Mouse (Mus musculus): ENCODE results near the gene Taf8. TPM values are rescaled to one million over a fixed set of nuclear protein-coding genes. Genes with fewer than 3 reads are reported as not detected.

Taf8 gene
- polyA plus RNA-seq, 1 experiment from 2014 or later: 32.4 TPM

DNA sequence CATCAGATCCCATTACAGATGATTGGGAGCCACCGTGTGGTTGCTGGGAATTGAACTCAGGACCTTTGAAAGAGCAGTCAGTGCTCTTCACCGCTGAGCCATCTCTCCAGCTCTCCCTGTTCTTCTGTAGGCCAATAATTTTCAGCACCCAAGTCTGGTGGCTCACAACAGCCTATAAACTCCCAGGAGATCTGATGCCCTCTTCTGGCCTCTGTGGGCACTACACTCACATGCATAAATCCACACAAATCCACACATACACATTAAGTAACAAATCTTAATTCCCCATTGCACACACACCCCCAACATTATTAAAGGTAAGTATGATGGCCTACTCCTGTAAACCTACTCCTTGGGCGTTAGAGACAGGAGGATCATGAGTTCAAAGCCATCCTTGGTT, 14.1 kb upstream of the Taf8 start:
- no peak overlapping the region for H3K27ac ChIP-seq (replicated peaks)
- no peak overlapping the region for H3K9ac ChIP-seq
- peaks cover 68% of the 10 kb centered on the region for H3K4me1 ChIP-seq
- H3K4me2 ChIP-seq (replicated peaks): no peak overlapping the region
- H3K4me3 ChIP-seq (replicated peaks): no peak overlapping the region
- ATAC-seq (ENCODE audit: insufficient number of reproducible peaks, low FRiP score, low TSS enrichment, low read depth): no peak
- no peaks in the 10 kb centered on the region for H3K27me3 ChIP-seq
- H3K36me3 ChIP-seq: 0 out of 2 replicates have a peak, but pooled peaks cover 3% of the 10 kb centered on the region
- H3K9me3 ChIP-seq (replicated peaks): no peaks in the 10 kb centered on the region
- 94% methylated on average over 3 of the region's 3 CpGs for WGBS

DNA sequence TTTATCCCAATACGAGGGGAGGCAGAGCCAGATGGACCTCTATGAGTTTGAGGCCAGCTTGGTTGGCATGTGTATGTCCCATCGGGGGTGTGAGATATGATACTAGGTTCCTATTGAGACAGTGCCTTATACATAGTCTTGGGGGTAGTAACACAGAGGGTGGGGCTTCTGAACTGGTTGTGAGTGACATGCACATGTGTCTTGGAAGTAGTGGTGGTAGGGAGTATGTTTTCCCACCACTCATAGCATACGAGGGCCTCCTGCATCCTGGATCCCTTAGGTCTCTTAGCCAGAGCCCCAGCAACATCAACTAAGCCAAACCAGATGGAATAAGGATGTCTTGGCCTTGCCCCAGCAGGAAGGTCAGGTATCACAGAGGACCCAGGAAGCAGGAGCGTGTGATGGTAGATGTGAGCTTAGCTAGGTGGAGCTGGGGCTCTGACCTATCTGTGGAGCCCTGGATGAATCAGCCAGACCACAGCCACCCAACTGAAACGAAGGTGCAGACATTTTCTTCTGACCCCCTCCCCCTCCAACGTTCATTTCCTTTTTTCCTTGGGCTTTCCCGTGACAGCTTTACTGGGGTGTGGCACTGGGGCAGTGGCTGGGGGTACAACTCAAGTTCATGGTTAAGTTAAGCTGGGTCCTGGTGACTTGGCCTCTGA, 13.2 kb upstream of the Taf8 start:
- WGBS: 68% methylated on average over 7 of the region's 7 CpGs

DNA sequence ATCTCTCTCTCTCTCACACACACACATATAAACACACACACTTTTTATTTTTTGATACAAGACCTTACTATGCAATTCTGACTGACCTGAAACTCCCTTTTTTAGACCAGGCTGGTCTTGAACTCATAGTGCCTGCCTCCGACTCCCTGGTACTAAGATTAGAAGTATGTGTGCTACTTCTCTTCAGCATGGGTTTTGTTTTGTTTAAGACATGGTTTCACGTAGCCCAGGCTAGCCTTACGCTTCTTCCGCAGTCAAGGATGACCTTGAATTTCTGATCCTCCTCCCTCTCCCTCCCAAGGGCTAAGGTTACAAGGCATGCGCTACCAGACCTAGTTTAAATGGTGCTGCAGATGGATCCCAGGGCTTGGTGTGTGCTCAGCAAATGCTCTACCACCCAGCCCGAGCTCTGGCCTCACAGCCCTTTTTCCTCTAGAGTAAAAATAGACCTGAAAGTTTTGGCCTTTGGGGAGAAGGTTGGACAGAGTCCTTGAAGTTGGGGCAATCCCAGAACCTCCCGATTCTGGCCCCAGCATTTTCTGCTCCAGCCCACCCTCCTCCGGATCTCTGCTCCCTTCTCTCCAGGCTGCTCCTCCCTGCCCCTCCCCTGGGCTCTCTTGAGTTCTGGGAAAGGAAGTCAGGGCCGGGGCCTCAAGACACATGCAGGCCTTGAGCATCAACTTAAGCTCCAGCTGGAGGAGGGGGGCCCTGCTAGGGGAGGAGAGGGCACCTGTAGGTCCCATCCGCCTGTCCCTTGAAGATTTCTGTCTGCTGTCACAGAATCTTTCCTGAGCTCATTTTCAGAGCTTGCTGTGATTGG, 11.1 kb upstream of the Taf8 start:
- H3K27ac ChIP-seq (replicated peaks): peak overlapping the region; percentile 82
- 53% methylated on average over 10 of the region's 10 CpGs for WGBS
- ATAC-seq (ENCODE audit: insufficient number of reproducible peaks, low FRiP score, low TSS enrichment, low read depth): no peak; the same call in 1 of the 2 replicates
- H3K27me3 ChIP-seq: no peaks in the 10 kb centered on the region
- 0 out of 2 replicates have a peak, but pooled peaks cover 3% of the 10 kb centered on the region for H3K36me3 ChIP-seq
- H3K9me3 ChIP-seq (replicated peaks): no peaks in the 10 kb centered on the region
- H3K9ac ChIP-seq: no peak overlapping the region
- H3K4me3 ChIP-seq (replicated peaks): no peak overlapping the region
- no peak overlapping the region for H3K4me2 ChIP-seq (replicated peaks)
- peaks cover 56% of the 10 kb centered on the region for H3K4me1 ChIP-seq

More for the DNA sequence above, 13.2 kb upstream of the Taf8 start:
- Histone ChIP-seq H3K9ac (no peak overlapping the region), H3K36me3 (0 out of 2 replicates have a peak, but pooled peaks cover 3% of the 10 kb centered on the region), H3K27ac (replicated peaks) (no peak overlapping the region), H3K9me3 (replicated peaks) (no peaks in the 10 kb centered on the region), H3K4me3 (replicated peaks) (no peak overlapping the region), H3K4me2 (replicated peaks) (no peak overlapping the region), H3K4me1 (peaks cover 71% of the 10 kb centered on the region), H3K27me3 (no peaks in the 10 kb centered on the region)
- ATAC-seq (ENCODE audit: insufficient number of reproducible peaks, low FRiP score, low TSS enrichment, low read depth): no peak

DNA sequence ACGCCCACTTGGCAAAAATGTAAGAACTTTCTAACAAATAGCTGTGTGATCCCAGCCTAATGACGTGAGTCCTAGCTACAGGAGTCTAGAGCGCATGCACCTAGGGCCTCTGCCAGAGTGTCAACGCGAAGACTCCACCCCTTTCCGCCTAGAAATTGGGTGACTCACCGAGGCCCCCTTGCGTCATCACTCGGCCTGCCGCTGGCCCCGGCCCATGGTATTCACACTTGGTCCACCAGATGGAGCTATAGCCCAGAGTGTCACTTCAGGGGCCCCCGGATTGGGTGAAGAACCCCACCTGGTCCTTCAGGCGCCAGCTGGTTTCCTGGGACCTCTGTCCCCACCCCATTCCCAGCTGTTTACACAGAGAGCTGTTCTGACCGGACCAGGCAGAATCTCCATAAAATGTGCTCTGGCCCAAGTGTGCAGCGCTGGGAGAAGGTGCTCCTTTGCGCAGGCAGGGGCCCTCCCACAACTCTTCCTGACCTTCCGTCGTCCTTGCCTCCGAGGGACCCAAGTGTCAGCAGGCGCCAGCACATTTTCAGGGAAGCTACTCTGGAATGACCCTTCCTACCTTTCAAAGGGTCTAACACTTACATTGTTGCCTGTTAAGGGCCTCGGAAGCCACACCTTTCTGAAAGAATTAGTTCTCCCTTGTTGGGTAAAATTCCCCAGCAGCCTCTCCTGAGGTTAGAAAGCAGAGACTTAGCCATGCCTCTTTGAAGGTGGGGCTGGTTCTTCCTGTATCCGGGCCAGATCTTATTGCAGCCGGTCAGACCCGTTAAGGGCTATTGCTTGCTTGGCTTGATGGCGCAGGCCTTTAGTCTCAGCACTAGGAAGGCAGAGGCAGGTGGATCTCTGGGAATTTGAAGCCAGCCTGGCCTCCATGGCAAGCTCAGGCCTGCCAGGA, 9.3 kb upstream of the Taf8 start:
- H3K4me1 ChIP-seq: peaks cover 57% of the 10 kb centered on the region
- H3K4me3 ChIP-seq (replicated peaks): peak overlapping the region; percentile 27
- peak; percentile 88 for ATAC-seq (ENCODE audit: insufficient number of reproducible peaks, low FRiP score, low TSS enrichment, low read depth)
- 10% methylated on average over 25 of the region's 25 CpGs for WGBS
- 0 out of 2 replicates have a peak, but pooled peaks cover 3% of the 10 kb centered on the region for H3K36me3 ChIP-seq
- H3K4me2 ChIP-seq (replicated peaks): peak overlapping the region; percentile 54
- H3K9me3 ChIP-seq (replicated peaks): no peaks in the 10 kb centered on the region
- peak overlapping the region; percentile 92 for H3K27ac ChIP-seq (replicated peaks)
- H3K27me3 ChIP-seq: no peaks in the 10 kb centered on the region
- peak overlapping the region; percentile 12 for H3K9ac ChIP-seq

DNA sequence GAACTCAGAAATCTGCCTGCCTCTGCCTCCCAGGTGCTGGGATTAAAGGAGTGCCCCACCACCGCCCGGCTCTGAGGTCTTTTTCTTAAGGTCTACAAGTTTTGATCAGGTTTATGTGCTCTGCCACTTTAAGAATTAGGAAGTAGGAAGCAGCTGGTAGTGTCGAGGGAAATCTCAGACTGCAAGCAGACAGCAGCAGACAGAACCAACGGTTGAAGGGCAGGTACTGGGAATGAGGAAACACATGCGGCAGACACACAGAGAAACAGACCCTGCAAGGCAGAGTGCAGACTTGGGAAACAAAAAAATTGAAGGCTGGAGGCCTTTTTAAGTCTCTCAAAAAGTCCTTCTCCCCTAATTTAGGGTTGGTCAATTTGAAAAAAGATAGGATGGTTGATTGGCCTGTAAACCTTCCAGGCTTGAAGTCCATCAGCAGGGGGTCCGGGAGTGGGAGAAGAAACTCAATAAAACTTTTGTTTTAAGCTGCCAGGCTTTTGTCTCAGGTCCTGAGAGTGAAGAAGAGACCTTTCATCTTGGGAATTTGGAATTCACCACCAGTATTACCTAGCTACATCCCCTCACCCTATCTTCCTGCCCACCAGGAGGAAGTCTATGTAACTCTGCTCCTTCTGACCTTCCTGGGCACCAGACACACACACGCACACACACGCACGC, 7.1 kb upstream of the Taf8 start:
- Histone ChIP-seq H3K4me2 (replicated peaks) (no peak overlapping the region), H3K27me3 (no peaks in the 10 kb centered on the region), H3K36me3 (no peaks in the 10 kb centered on the region), H3K27ac (replicated peaks) (peak overlapping the region; percentile 69), H3K4me3 (replicated peaks) (no peak overlapping the region), H3K9me3 (replicated peaks) (no peaks in the 10 kb centered on the region), H3K9ac (no peak overlapping the region), H3K4me1 (peaks cover 64% of the 10 kb centered on the region)
- 53% methylated on average over 9 of the region's 9 CpGs for WGBS
- ATAC-seq (ENCODE audit: insufficient number of reproducible peaks, low FRiP score, low TSS enrichment, low read depth): no peak

DNA sequence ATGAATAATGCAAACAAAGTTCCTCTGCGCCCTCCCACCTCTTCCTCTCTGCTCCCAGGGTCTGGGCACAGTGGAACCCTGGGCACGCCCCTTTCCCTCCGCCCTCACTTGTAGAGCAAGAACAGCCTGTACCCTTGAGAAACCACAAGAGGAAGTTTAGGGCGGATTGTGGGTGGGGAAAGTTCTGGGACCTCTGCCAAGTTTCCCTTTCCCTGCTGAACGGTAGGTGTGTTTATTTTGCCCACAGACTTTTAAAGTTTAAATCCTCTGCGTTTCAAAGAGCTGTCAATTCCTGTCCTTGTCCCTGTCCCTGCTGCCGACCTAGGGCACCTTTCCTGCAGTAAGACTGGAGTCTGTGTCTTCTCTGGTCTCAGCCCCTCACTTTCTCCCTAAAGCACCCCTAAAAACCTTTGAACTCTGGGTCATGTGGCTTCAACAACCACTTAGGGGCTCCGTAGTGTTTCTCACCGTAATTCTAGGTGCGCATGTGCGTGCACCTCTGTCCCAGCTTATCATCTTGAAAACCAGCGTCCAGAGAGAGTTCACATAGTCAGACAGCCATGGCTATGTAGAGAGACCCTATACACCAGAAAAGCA, 6.0 kb upstream of the Taf8 start:
- Histone ChIP-seq H3K27me3 (no peaks in the 10 kb centered on the region), H3K27ac (replicated peaks) (peak overlapping the region; percentile 96), H3K4me3 (replicated peaks) (peak overlapping the region; percentile 21), H3K4me2 (replicated peaks) (peak overlapping the region; percentile 47), H3K4me1 (peaks cover 55% of the 10 kb centered on the region), H3K9ac (no peak overlapping the region), H3K36me3 (no peaks in the 10 kb centered on the region), H3K9me3 (replicated peaks) (no peaks in the 10 kb centered on the region)
- 19% methylated on average over 12 of the region's 12 CpGs for WGBS
- peak; percentile 84 for ATAC-seq (ENCODE audit: insufficient number of reproducible peaks, low FRiP score, low TSS enrichment, low read depth)

DNA sequence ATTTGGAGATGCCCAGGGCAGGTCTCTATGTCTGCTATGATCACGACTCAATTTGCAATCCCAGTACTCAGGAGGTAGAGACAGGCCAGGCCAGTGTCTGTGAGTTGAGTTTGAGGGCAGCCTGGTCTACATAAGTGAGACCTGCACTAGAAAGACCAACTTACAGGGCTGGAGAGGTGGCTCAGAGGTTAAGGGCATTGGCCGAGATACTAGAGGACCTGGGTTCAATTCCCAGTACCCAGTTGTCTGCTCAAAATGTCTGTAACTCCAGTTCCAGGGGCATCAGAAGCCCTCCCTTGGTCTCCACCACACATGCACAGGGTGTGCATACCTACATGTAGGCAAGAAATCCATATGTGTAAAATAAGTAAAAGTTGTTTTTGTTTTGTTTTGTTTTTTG, 5.4 kb upstream of the Taf8 start:
- Histone ChIP-seq H3K9me3 (replicated peaks) (no peaks in the 10 kb centered on the region), H3K27ac (replicated peaks) (peak overlapping the region; percentile 96), H3K27me3 (no peaks in the 10 kb centered on the region), H3K9ac (no peak overlapping the region), H3K36me3 (no peaks in the 10 kb centered on the region), H3K4me1 (peaks cover 50% of the 10 kb centered on the region), H3K4me3 (replicated peaks) (no peak overlapping the region), H3K4me2 (replicated peaks) (peak overlapping the region; percentile 47)
- no peak for ATAC-seq (ENCODE audit: insufficient number of reproducible peaks, low FRiP score, low TSS enrichment, low read depth)
- WGBS: 82% methylated on average over 2 of the region's 2 CpGs

DNA sequence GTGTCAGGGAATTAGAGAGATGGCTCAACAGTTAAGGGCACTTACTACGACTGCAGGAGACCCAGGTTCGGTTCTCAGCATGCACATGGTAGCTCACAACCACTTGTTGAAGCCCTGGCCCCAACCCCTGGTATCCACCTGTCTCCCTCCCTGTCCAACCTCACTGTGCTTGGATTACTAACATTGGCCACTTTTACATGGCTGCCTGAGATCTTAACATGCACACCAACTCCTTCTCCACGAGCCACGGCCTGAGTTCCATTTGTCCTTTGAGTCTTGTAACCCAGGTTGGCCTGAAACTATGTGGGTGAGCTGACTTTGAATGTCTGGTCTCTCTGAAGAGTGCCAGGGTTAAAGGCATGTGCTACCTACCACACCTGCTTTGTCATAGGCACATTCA, 4.6 kb upstream of the Taf8 start:
- no peaks in the 10 kb centered on the region for H3K36me3 ChIP-seq
- ATAC-seq (ENCODE audit: insufficient number of reproducible peaks, low FRiP score, low TSS enrichment, low read depth): no peak
- H3K4me1 ChIP-seq: peaks cover 47% of the 10 kb centered on the region
- no peak overlapping the region for H3K4me2 ChIP-seq (replicated peaks)
- no peak overlapping the region for H3K4me3 ChIP-seq (replicated peaks)
- no peak overlapping the region for H3K9ac ChIP-seq
- WGBS: 94% methylated on average over 4 of the region's 4 CpGs
- no peaks in the 10 kb centered on the region for H3K9me3 ChIP-seq (replicated peaks)
- H3K27ac ChIP-seq (replicated peaks): no peak overlapping the region
- H3K27me3 ChIP-seq: no peaks in the 10 kb centered on the region

DNA sequence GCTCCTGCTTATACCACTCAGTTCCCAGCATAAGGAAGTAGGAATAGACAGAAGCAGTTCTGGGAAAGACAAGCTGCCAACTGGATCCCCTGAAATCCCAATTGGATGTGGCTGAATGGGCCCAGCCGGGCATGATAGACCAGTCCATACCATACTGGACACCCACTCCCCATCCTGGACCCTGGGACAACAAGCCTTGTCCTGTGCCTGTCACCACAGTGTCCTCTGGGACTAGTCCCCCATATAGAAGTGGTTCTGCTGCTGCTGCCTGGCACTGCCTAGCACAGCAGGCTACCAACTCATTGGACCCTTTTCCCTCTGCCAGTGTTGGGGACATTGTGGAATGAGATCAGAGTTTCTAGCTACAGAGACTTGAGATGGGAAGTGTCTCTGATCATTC, 4.0 kb upstream of the Taf8 start:
- H3K36me3 ChIP-seq: no peaks in the 10 kb centered on the region
- H3K4me1 ChIP-seq: peaks cover 46% of the 10 kb centered on the region
- H3K4me3 ChIP-seq (replicated peaks): no peak overlapping the region
- no peaks in the 10 kb centered on the region for H3K9me3 ChIP-seq (replicated peaks)
- no peaks in the 10 kb centered on the region for H3K27me3 ChIP-seq
- H3K27ac ChIP-seq (replicated peaks): no peak overlapping the region
- ATAC-seq (ENCODE audit: insufficient number of reproducible peaks, low FRiP score, low TSS enrichment, low read depth): no peak
- 83% methylated on average over 1 of the region's 1 CpGs for WGBS
- peak overlapping the region; percentile 72 for H3K4me2 ChIP-seq (replicated peaks)
- no peak overlapping the region for H3K9ac ChIP-seq

DNA sequence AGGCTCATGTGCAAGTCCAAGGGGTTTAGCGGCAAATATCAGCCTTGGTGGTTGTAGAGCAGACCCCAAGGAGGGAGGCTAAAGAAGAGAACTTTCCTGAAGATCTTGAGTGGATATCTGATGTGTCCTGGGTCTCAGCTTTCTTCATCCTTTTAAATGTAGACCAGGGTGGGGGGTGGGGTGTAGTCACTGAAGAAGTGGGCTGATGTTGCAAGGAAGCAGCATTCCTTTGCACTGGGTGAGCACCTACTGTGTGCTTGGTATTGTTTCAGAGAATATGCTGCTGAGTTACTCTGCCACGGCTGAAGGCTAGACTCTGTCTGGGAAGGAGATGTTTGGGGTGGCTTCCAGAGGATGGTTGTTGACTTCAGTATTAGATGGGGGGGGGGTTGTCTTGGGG, 3.5 kb upstream of the Taf8 start:
- Histone ChIP-seq H3K27ac (replicated peaks) (0 out of 2 replicates have a peak overlapping the region, but pooled peaks have one; percentile 44), H3K4me3 (replicated peaks) (peak overlapping the region; percentile 40), H3K9ac (no peak overlapping the region), H3K4me2 (replicated peaks) (peak overlapping the region; percentile 72), H3K36me3 (peaks cover 2% of the 10 kb centered on the region; the same call in 1 of the 2 replicates), H3K27me3 (no peaks in the 10 kb centered on the region), H3K9me3 (replicated peaks) (no peaks in the 10 kb centered on the region), H3K4me1 (peaks cover 46% of the 10 kb centered on the region)
- 58% methylated on average over 2 of the region's 2 CpGs for WGBS
- no peak for ATAC-seq (ENCODE audit: insufficient number of reproducible peaks, low FRiP score, low TSS enrichment, low read depth)
